ENCODE assay signal across 8 mouse cellular contexts in genomic region chr13:111680679-111681078, GRCm38 (mm10). TPM values are rescaled to one million over a fixed set of nuclear protein-coding genes. Genes with fewer than 3 reads are reported as not detected.
DNase-seq lines count a peak whose midpoint lies in the region; ATAC-seq and TF ChIP-seq lines count a peak whose summit lies in the region.

Gene Mier3, plus strand, starts transcription at chr13:111680979.

- no peak for TF ChIP-seq POLR2A in heart, adult 2 months (IDR thresholded peaks at IDR 0.05; ENCODE audit: insufficient read depth, low read depth, low read length)

- no peak within 1 kb of the TSS for H3K4me3 ChIP-seq in heart, adult 2 months
- H3K4me3 ChIP-seq in neural tube, embryonic 13.5 days: no peak within 1 kb of the TSS

- no peak within 1 kb of the TSS for H3K4me2 ChIP-seq in neural tube, embryonic 13.5 days

- no peak for TF ChIP-seq EP300 in heart, adult 2 months (IDR thresholded peaks at IDR 0.05; ENCODE audit: insufficient read depth, low read depth, low read length)

- no peaks in the 10 kb centered on the region for H3K36me3 ChIP-seq in heart, adult 2 months (ENCODE audit: control insufficient read depth, insufficient read depth, low read length)
- H3K36me3 ChIP-seq in neural tube, embryonic 13.5 days: no peaks in the 10 kb centered on the region

- TF ChIP-seq CTCF in heart, adult 2 months (IDR thresholded peaks at IDR 0.05): no peak

- no peak within 1 kb of the TSS for H3K9ac ChIP-seq in heart, adult 2 months (ENCODE audit: low read depth, low read length)
- no peak within 1 kb of the TSS for H3K9ac ChIP-seq in neural tube, embryonic 13.5 days

- ATAC-seq in neural tube, embryonic 13.5 days (ENCODE audit: low read depth): no peak

- intact Hi-C loops in heart, adult 2 months (cut with DNase I): no loop called here

- no peaks in the 10 kb centered on the region for H3K79me2 ChIP-seq in heart, adult 2 months (replicated peaks; ENCODE audit: control insufficient read depth, insufficient read depth, low read length)

- DNase-seq in heart, adult 11 months: peak; percentile 64
- no peak for DNase-seq in heart, adult 9 months (ENCODE audit: low spot score in 2 of 2)
- no peak for DNase-seq in adrenal gland, postnatal 10 days
- no peak for DNase-seq in heart, adult 2 months
- DNase-seq in layer of hippocampus, postnatal 36 days: no peak
- DNase-seq in spleen, adult 12 weeks (ENCODE audit: low spot score): no peak
- no peak for DNase-seq in Muller cell, postnatal 12 days (ENCODE audit: inconsistent ontology term)

- no peaks in the 10 kb centered on the region; the same call in 1 of the 2 replicates for H3K4me1 ChIP-seq in heart, adult 2 months (ENCODE audit: control insufficient read depth, insufficient read depth, low read length)
- peaks cover 6% of the 10 kb centered on the region for H3K4me1 ChIP-seq in neural tube, embryonic 13.5 days (replicated peaks)

- 83% methylated on average over 4 of the region's 4 CpGs for WGBS in heart, adult 2 months
- 82% methylated on average over 4 of the region's 4 CpGs for WGBS in neural tube, embryonic 13.5 days

- H3K27ac ChIP-seq in heart, adult 2 months: no peak within 1 kb of the TSS
- no peak within 1 kb of the TSS for H3K27ac ChIP-seq in neural tube, embryonic 13.5 days (replicated peaks)

- no peaks in the 10 kb centered on the region; the same call in 1 of the 2 replicates for H3K9me3 ChIP-seq in neural tube, embryonic 13.5 days

- H3K27me3 ChIP-seq in heart, adult 2 months (ENCODE audit: control insufficient read depth, insufficient read depth, low read length): no peaks in the 10 kb centered on the region
- H3K27me3 ChIP-seq in neural tube, embryonic 13.5 days: peaks cover 4% of the 10 kb centered on the region

RNA-seq across cellular contexts. Expression of gene Mier3, which starts in this region (rescaled TPM):
- 10 to 100 TPM; 37.3 to 37.4 TPM for total RNA-seq in adrenal gland, postnatal 10 days (2021)
- 10 to 100 TPM; 13.1 to 14.6 TPM for total RNA-seq in heart, adult 2 months (2021)
- polyA plus RNA-seq in heart, adult 2 months (2012; rRNA removed): 3.3 and 5.2 TPM in 2 replicates
- 10 to 100 TPM; 24.7 to 33.8 TPM for total RNA-seq in layer of hippocampus, postnatal 36 days (2021)
- 19.0 and 21.2 TPM in 2 replicates for polyA plus RNA-seq in neural tube, embryonic 13.5 days (2015; fragmentation: Nextera tagmentation; extraction: Ambion mirVana)
